Mouse (Mus musculus) left cerebral cortex, postnatal 36 days (tissue): ENCODE measurements at regions not wholly inside any gene's neighbourhood (a gene's known extent, or its start where the extent isn't known, plus 50 kb on each side); places are given as distances from the start of the nearest gene placed in this dataset.

ENCODE experiments used
- DNase-seq, 2 experiments: peaks; one replicate each; pipeline ENCODE4 v3.0.0; 2021 to 2022; ENCODE audit warnings: low spot score in 2 of 2, mixed read lengths in 1 of 2
- intact Hi-C: fragments of 180-260 bp; cut with DNase I; formaldehyde crosslinking; loops from one replicate; pipeline ENCODE4 v1.15.1; 2025

- no peak for DNase-seq
- intact Hi-C loops, result no loop called here
These were observed 58.3 kb downstream of the Tmem100 start for GRCm38 (mm10) chr11:90088473-90088872.

DNA sequence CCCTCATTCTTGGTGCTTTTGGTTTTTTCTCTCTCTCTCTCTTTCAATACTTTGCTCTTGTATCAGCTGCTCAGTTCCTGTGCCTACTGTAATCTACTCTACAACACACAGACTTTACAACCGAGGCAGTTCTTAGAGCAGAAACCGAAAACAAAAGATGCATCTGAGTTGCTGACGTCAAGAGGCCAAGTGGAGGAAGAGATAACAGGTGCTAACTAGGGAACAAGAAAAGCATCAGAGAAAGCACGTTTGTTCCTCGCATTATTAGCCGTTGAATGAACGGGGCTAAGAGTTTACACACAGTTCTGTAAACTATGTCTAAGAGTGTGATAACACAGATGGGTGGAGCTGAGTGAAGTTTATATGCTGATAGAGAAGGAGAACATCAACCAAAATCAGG lies 63.9 kb downstream of the Tmem100 start:
- intact Hi-C loops, result no loop called here

DNA sequence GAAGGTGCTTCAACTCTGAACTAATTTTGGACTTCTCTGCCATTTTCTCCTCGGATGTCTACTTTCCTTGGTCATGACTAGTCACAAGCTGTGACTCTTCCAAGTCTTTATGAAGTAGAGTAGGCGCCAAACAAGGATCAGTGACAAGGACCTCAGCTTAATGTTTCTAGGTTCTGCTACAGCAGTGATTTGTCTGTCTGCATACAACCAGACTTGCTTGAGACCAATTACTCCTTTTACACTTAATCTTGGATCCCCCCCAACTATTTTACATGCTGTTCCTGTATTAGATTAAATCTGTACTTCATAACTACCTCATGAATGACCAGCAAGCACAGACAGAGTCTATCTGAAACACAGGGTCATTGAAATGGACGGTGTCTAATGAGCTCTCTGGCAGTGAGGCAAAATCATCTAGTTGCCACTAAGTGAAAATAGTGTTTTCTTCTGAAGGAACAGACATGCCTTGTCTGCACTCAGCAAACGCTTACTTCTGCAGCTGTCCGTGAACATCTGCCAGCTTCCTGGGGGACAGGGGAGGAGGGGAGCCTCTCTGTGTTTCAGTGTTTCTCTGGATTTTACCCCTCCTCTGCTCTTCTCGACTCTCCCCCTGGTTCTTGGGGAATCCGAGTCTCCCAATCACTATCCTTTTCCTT lies 64.7 kb downstream of the Tmem100 start:
- intact Hi-C loops, result no loop called here
- DNase-seq, result peak in 1 of 2 experiments; percentile 11

More for the DNA sequence above, 63.9 kb downstream of the Tmem100 start:
- no peak for DNase-seq

GRCm38 (mm10) chr11:90098471-90098870 lies 68.3 kb downstream of the Tmem100 start:
- intact Hi-C loops, result no loop called here
- DNase-seq, result no peak

GRCm38 (mm10) chr11:90099178-90099577 lies 69.0 kb downstream of the Tmem100 start:
- intact Hi-C loops, result no loop called here
- no peak for DNase-seq

- intact Hi-C loops, result no loop called here
- DNase-seq, result no peak
These were observed 70.0 kb downstream of the Tmem100 start for GRCm38 (mm10) chr11:90100161-90100560.

GRCm38 (mm10) chr11:90101284-90101683 lies 71.1 kb downstream of the Tmem100 start:
- no peak for DNase-seq
- intact Hi-C loops, result no loop called here

DNA sequence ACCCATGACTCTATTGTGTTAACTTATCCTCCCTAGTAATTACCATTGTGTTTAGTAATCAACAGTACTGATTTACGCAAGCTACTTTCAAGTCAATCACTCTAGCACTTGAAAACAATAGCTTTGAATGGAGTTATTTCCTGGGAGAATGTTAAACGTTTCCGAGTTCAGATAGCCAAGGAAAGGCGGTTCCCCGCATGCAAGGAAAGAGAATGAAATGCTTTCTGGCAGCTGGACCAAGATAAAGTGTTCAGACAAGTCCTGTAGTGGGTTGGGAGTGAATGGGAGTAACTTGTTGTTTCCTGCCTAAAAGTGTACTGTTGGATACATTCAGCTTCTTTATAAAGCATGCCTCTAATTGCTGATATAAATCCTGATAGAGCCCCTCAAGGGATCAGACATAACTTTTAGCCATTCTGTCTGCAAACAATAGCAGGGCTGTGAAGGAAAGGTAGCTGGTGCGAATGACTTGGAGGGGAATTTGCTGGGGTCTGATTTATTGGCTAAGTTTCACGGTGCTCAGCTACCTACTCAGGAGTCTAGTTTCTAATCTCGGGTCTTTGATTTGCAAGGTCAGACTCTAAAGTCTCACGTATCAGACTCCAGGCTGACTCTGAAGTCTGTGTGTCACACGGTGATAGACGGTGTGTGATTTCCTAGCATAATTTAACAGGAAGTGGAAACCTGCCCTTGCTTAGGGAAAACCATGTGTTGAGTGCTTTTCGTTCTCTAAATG lies 76.1 kb downstream of the Tmem100 start:
- intact Hi-C loops, result no loop called here
- no peak for DNase-seq

DNA sequence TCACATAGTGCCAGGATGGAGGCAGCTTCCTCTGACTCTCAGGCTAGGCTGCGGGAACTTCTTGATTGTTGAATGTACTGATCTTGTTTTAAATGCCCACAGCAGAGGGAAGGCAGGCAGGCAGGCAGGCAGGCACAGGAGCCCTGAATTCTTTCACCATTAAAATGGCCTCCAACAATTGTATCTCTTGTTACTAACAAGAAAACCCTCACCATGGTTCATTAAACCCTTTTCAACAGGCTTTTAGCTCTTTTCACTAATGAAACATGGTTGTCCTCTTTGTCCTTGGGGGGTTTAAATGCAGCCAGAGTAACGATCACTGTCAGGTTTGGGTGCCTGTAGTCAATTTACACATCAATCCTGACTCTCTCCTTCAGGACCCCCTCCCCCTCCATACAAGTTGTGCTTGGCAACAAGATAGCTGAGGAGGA lies 77.8 kb upstream of the Gm45716 start:
- DNase-seq, result no peak
- intact Hi-C loops, result no loop called here

GRCm38 (mm10) chr11:90110170-90110569 lies 77.3 kb upstream of the Gm45716 start:
- DNase-seq, result no peak
- intact Hi-C loops, result no loop called here

DNA sequence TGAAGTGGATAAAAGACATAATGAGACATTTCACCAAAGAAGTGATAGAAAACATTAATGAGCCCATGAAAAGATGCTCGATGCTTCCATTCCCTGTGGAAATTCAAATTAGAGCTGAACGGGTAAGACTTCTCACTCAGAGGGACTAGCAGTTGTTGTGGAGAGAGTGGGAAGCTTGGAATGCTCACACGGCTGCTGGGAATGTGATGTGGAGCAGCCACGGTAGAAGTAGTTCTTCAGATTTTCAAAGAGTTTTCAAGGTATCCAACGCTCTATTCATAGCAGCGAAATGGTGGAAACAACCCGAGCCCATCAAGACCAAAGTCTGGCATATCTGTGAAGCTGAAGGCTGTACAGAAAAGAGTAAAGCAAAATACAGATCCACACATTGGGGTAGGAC lies 75.3 kb upstream of the Gm45716 start:
- intact Hi-C loops, result no loop called here
- peak in 1 of 2 experiments; percentile 8 for DNase-seq

DNA sequence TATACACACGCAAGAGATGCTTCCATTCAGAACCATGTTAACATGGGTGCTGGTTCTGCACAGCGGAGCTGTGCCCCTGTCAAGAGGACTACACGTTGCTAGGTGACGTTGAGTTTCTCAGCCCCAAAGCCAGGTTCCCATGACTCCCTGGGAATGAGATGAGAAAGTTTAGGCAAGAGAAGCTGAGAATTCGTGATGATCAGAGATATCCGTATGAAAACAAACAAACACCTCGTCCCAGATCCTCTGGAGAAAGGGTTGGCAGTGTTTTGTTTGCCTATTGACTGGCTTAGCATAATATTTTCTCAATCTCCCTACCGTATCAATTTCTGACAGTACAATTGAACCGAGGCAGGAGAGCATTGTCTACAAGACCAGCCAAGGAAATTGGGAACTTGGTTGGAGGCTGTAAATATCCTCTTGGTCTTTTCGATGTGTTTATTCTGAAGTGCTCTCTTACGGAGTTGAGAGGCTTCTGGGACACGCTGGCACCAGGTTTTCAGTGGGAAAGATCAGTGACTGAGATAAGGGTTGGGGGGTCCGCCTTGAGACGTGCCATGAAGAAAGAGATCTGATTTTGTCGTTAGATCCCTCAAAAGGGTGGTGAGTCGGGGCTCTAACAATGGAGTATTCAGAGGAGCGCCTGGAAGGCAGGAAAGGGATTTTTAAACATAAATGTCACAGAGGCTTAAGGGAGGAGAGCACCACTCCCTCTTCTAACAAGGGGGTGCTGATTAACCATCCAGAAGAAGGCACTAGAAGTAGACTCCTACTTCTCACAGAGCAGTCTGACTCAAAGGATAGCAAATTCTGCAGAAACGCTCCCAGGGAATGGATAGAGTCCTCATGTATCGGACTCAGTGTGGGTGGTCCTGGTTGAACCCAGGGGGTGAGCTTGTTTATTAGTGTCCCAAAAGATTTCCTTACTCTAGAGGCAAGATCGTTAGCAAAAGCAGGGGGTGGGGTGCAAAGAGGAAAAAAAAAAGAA lies 70.5 kb upstream of the Gm45716 start:
- intact Hi-C loops, result no loop called here
- no peak for DNase-seq

- intact Hi-C loops, result no loop called here
These were observed 69.7 kb upstream of the Gm45716 start for GRCm38 (mm10) chr11:90117664-90118295.

GRCm38 (mm10) chr11:90121902-90122301 lies 65.6 kb upstream of the Gm45716 start:
- DNase-seq, result no peak
- intact Hi-C loops, result no loop called here

More at GRCm38 (mm10) chr11:90117664-90118295, 69.7 kb upstream of the Gm45716 start:
- no peak for DNase-seq

- DNase-seq, result no peak
- intact Hi-C loops, result no loop called here
These were observed 64.8 kb upstream of the Gm45716 start for GRCm38 (mm10) chr11:90122709-90123108.

- intact Hi-C loops, result no loop called here
- no peak for DNase-seq
These were observed 63.6 kb upstream of the Gm45716 start for GRCm38 (mm10) chr11:90123851-90124250.

- intact Hi-C loops, result no loop called here
- no peak for DNase-seq
These were observed 61.2 kb upstream of the Gm45716 start for GRCm38 (mm10) chr11:90126289-90126688.

- no peak for DNase-seq
- intact Hi-C loops, result no loop called here
These were observed 58.5 kb upstream of the Gm45716 start for GRCm38 (mm10) chr11:90128865-90129415.
